Mouse (Mus musculus): ENCODE measurements around the gene Zc2hc1c. TPM values are rescaled to one million over a fixed set of nuclear protein-coding genes. Genes with fewer than 3 reads are reported as not detected.

The Zc2hc1c gene
- polyA plus RNA-seq, 1 experiment = not detected

DNA sequence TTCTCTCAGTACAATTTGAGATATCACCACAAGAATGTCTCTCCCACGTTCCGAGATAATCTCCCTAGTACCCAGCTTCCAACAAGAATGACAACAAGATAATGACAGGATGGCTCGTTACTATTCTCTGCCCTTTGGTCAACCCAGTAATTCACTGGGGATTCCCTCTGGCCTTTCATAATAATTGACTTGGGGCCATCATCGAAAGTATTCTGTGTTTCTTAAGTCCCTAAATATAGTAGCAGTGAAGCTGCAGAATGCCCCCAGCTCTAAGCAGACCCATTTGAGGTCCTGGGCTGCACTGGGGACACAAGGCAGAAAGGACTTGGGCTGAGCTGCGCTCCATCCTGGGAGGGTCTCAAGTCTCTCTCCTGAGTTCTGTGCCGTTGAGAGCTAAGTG, 3.9 kb downstream of the Zc2hc1c start:
- 67% methylated on average over 6 of the region's 6 CpGs for WGBS
- Histone ChIP-seq H3K4me3 (ENCODE audit: insufficient read depth, low read depth, low read length) (no peak overlapping the region), H3K4me1 (ENCODE audit: control insufficient read depth, insufficient read depth, low read length) (peaks cover 4% of the 10 kb centered on the region), H3K27ac (ENCODE audit: insufficient read depth, low read depth, low read length) (no peak overlapping the region)
- TF ChIP-seq POLR2A (IDR thresholded peaks at IDR 0.05; ENCODE audit: insufficient read depth, low read depth, low read length) (no peak), CTCF (IDR thresholded peaks at IDR 0.05; ENCODE audit: insufficient read depth, low read depth, low read length) (no peak)

DNA sequence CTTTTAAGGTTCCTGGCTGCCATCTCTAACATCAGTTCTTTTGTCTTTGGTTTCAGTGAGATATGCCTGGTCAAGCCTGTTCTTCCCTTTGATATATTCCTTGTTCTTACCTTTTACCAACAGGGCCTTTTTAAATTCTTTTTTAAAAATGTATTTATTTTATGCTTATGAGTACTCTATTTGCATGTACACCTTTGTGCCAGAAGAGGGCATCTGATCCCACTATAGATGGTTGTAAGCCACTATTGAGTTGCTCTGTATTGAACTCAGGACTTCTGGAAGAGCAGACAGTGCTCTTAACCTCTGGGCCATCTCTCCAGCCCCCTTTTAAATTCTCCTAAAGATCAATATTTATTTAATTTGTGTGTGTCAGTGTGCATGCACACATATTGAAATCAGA, 4.5 kb downstream of the Zc2hc1c start:
- no peak overlapping the region for H3K27ac ChIP-seq (ENCODE audit: insufficient read depth, low read depth, low read length)
- H3K4me3 ChIP-seq (ENCODE audit: insufficient read depth, low read depth, low read length) = no peak overlapping the region
- H3K4me1 ChIP-seq (ENCODE audit: control insufficient read depth, insufficient read depth, low read length) = peaks cover 4% of the 10 kb centered on the region
- TF ChIP-seq CTCF (IDR thresholded peaks at IDR 0.05; ENCODE audit: insufficient read depth, low read depth, low read length) (no peak), POLR2A (IDR thresholded peaks at IDR 0.05; ENCODE audit: insufficient read depth, low read depth, low read length) (no peak)

DNA sequence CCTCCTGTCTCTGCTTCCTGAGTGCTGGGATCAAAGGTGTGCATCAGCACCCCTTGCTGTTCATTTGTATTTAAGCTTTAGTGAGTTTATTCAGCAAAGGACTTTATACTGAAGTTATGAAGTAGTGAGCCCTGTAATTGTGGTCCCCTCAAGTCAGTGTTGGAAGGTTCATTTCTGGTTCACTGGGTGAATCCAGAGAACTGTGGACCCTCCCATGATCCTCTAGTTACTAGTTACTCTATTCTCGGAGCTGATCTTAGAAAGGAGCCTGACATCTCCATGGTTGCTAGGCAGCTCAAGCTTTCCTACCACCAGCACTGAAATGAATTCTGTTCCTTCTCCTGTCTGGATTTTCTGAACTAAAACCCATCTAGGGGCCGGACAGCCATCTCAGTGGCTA, 7.1 kb downstream of the Zc2hc1c start:
- 58% methylated on average over 2 of the region's 2 CpGs for WGBS
- no peaks in the 10 kb centered on the region for H3K4me1 ChIP-seq (ENCODE audit: control insufficient read depth, insufficient read depth, low read length)
- no peak overlapping the region for H3K4me3 ChIP-seq (ENCODE audit: insufficient read depth, low read depth, low read length)
- no peak overlapping the region for H3K27ac ChIP-seq (ENCODE audit: insufficient read depth, low read depth, low read length)
- no peak for TF ChIP-seq POLR2A (IDR thresholded peaks at IDR 0.05; ENCODE audit: insufficient read depth, low read depth, low read length)
- TF ChIP-seq CTCF (IDR thresholded peaks at IDR 0.05; ENCODE audit: insufficient read depth, low read depth, low read length) = no peak

DNA sequence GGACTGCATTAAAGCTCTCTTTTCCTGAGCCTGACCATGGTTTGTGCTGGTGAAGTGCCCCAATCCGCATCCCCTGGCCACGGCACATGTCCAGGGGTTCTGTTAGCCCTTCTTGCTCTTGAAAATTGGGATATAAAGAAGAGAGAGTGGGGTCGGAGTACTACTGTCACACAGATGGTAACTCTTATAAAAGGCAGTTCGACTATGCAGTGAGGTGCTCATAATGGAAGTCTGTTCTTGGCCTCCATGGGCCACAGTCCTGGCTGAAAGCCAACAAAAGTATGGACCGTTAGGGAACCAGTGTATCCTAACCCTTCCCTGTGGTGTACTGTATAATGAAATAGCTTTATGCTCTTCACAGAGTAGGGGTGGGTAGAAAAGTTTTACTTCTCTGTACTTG, 8.5 kb downstream of the Zc2hc1c start:
- TF ChIP-seq POLR2A (IDR thresholded peaks at IDR 0.05; ENCODE audit: insufficient read depth, low read depth, low read length) = no peak
- TF ChIP-seq CTCF (IDR thresholded peaks at IDR 0.05; ENCODE audit: insufficient read depth, low read depth, low read length) = no peak
- H3K4me3 ChIP-seq (ENCODE audit: insufficient read depth, low read depth, low read length) = no peak overlapping the region
- H3K27ac ChIP-seq (ENCODE audit: insufficient read depth, low read depth, low read length) = no peak overlapping the region
- no peaks in the 10 kb centered on the region for H3K4me1 ChIP-seq (ENCODE audit: control insufficient read depth, insufficient read depth, low read length)
- WGBS = 57% methylated on average over 5 of the region's 5 CpGs

DNA sequence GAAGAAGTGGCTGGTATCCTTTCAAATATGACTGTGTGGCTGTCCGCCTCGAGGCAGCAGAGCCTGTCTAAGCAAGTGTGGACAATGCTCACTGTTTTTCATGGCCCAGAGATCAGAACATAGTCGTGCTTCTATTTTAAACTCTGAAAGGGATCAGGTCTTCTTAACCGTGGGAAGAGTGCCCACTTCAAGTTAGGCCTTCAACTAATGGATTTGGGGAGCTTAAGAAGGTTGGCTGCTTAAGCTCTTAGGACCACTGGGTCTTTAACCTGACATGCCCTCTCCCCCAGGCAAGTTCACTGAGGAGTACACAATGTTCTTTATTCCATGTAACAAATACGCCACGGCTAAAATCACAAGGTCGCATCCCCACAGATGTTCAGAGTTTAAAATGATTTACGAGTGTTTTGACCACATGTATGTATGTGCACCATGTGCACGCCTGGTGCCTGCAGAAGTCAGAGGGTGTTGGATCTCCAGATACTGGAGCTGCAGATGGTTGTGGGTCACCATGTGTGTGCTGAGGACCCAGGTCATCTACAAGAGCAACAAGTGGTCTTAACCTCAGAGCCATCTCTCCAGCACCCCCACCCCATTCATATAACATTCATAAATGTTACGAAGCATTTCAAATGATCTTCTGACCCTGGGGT, 9.1 kb downstream of the Zc2hc1c start:
- WGBS = 67% methylated on average over 10 of the region's 10 CpGs
- Histone ChIP-seq H3K4me1 (ENCODE audit: control insufficient read depth, insufficient read depth, low read length) (no peaks in the 10 kb centered on the region), H3K27ac (ENCODE audit: insufficient read depth, low read depth, low read length) (no peak overlapping the region), H3K4me3 (ENCODE audit: insufficient read depth, low read depth, low read length) (no peak overlapping the region)
- TF ChIP-seq CTCF (IDR thresholded peaks at IDR 0.05; ENCODE audit: insufficient read depth, low read depth, low read length) (no peak), POLR2A (IDR thresholded peaks at IDR 0.05; ENCODE audit: insufficient read depth, low read depth, low read length) (no peak)

DNA sequence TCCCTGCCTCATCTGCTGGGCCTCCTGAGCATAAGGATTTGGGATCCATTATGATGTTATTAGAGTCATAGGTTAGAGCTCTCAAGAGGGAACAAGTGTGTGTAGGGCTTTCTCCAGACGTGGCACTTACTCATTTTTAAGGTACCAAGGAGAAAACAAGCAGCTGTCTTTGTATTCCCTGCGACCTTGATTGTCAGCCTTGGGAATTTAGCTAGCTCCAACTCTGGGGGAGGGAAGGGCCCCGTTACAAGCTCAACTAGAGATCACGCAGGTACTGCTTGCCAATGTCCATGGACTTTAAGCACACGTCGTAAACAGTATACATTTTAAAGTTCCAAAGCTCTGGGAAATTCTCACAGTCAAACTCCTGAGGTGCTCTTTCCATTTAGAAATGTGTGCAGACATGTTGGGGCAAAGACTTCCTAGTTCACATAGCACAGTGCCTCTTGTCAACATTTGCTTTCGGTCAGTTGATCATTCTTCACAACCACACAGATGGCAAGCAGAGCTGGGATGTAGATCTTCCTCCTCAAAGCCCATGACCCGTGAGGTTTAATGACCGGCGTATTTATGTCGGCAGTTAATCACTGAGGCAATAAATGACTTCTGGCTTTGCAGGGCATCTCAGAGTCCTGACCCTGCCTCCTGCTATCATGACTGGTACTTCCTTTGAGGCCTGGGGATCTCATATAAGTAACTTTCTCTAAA, 9.9 kb downstream of the Zc2hc1c start:
- TF ChIP-seq CTCF (IDR thresholded peaks at IDR 0.05; ENCODE audit: insufficient read depth, low read depth, low read length) (no peak), POLR2A (IDR thresholded peaks at IDR 0.05; ENCODE audit: insufficient read depth, low read depth, low read length) (no peak)
- WGBS = 85% methylated on average over 11 of the region's 11 CpGs
- Histone ChIP-seq H3K27ac (ENCODE audit: insufficient read depth, low read depth, low read length) (no peak overlapping the region), H3K4me3 (ENCODE audit: insufficient read depth, low read depth, low read length) (no peak overlapping the region), H3K4me1 (ENCODE audit: control insufficient read depth, insufficient read depth, low read length) (no peaks in the 10 kb centered on the region)

DNA sequence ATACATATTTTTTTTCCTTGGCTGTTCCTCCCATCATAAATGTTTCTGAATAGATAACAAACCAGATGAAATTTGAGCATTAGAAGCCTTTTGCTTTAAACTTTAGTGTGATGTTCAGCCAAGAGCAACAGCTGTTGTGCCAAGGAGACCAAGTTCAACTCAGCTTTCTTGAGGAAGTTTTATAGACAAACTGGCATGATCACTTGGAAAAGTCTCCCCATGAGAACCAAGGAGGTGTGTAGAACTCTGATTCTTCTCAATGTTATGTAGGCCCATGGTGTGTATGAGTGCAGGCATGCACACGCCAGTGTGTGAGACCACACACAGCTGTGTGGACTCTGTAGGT, 10.4 kb downstream of the Zc2hc1c start:
- no peak for TF ChIP-seq POLR2A (IDR thresholded peaks at IDR 0.05; ENCODE audit: insufficient read depth, low read depth, low read length)
- TF ChIP-seq CTCF (IDR thresholded peaks at IDR 0.05; ENCODE audit: insufficient read depth, low read depth, low read length) = no peak
- Histone ChIP-seq H3K4me1 (ENCODE audit: control insufficient read depth, insufficient read depth, low read length) (no peaks in the 10 kb centered on the region), H3K27ac (ENCODE audit: insufficient read depth, low read depth, low read length) (no peak overlapping the region), H3K4me3 (ENCODE audit: insufficient read depth, low read depth, low read length) (no peak overlapping the region)
- 91% methylated on average over 1 of the region's 1 CpGs for WGBS

DNA sequence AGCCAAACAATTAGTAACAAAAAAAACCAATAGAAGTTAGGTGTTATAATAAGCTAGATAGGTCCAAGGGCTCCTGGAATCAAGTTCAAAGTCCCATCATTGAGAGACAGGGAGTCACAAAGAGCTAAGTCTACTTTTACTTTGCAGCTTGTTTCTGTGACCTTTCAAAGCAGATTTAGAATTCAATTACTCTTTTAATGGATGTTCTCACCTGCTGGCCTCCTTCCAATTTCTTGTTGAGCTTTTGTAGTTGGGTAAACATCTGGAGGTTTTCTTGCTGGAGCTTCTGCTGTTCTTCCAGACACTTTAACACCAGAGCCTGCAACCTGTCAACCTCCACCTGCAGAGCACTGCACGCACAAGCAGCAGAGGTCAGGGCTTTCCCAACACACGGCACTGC, 14.9 kb downstream of the Zc2hc1c start:
- Histone ChIP-seq H3K4me1 (ENCODE audit: control insufficient read depth, insufficient read depth, low read length) (peaks cover 4% of the 10 kb centered on the region), H3K4me3 (ENCODE audit: insufficient read depth, low read depth, low read length) (no peak overlapping the region), H3K27ac (ENCODE audit: insufficient read depth, low read depth, low read length) (no peak overlapping the region)
- 81% methylated on average over 2 of the region's 2 CpGs for WGBS
- TF ChIP-seq CTCF (IDR thresholded peaks at IDR 0.05; ENCODE audit: insufficient read depth, low read depth, low read length) (no peak), POLR2A (IDR thresholded peaks at IDR 0.05; ENCODE audit: insufficient read depth, low read depth, low read length) (no peak)

DNA sequence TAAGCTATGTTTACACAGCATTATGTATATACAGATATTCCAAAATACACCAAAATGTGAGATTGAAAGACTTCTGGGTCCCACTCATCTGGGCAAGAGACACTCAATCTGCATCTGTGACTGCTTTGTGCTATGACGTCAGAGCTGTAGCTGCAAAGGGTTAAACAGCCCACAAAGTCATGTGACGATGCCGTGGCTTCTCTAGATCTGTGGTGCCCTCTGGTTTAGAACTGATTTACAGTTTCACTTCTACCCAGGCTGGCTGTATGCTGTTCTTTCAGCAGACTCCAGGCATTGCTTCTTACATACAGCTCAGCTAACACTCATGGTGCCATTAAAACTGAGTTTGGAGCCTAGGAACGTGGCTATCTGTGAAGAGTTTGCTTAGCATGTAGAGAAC, 16.3 kb downstream of the Zc2hc1c start:
- Histone ChIP-seq H3K27ac (ENCODE audit: insufficient read depth, low read depth, low read length) (peak overlapping the region; percentile 43; the same call in 1 of the 2 replicates), H3K4me3 (ENCODE audit: insufficient read depth, low read depth, low read length) (no peak overlapping the region), H3K4me1 (ENCODE audit: control insufficient read depth, insufficient read depth, low read length) (peaks cover 4% of the 10 kb centered on the region)
- 50% methylated on average over 4 of the region's 4 CpGs for WGBS
- no peak for TF ChIP-seq POLR2A (IDR thresholded peaks at IDR 0.05; ENCODE audit: insufficient read depth, low read depth, low read length)
- no peak for TF ChIP-seq CTCF (IDR thresholded peaks at IDR 0.05; ENCODE audit: insufficient read depth, low read depth, low read length)
